Mouse (Mus musculus) small intestine, adult 2 months (tissue): Measurements from ENCODE around the gene Edn3. TPM values are rescaled to one million over a fixed set of nuclear protein-coding genes. Genes with fewer than 3 reads are reported as not detected.

Source experiments
- H3K27ac ChIP-seq: fragments of 200-500 bp; 2 replicates; pipeline ENCODE4 v1.5.1; 2012; ENCODE audit warnings: low read depth, low read length, control low read depth, inconsistent platforms; ENCODE audit not compliant: insufficient read depth
- H3K27me3 ChIP-seq: fragments of 200-500 bp; 2 replicates; pipeline ENCODE4 v1.6.1; 2012; ENCODE audit warnings: mild to moderate bottlenecking, moderate library complexity, low read length, inconsistent platforms; ENCODE audit not compliant: control insufficient read depth, insufficient read depth
- H3K36me3 ChIP-seq: fragments of 200-500 bp; 2 replicates; pipeline ENCODE4 v1.6.1; 2012; ENCODE audit warnings: mild to moderate bottlenecking, low read length, control low read depth, inconsistent platforms; ENCODE audit not compliant: control insufficient read depth, insufficient read depth
- H3K4me1 ChIP-seq: fragments of 200-500 bp; 2 replicates; pipeline ENCODE4 v1.6.1; 2012; ENCODE audit warnings: low read length, inconsistent platforms, mixed read lengths; ENCODE audit not compliant: control insufficient read depth, insufficient read depth, insufficient read length
- H3K4me3 ChIP-seq: fragments of 200-500 bp; 2 replicates; pipeline ENCODE4 v1.5.1; 2012; ENCODE audit warnings: low read depth, mild to moderate bottlenecking, control low read depth, inconsistent platforms, low read length, moderate library complexity
- CTCF ChIP-seq: fragments of 200-500 bp; IDR thresholded peaks from 2 replicates; pipeline ENCODE4 v1.5.1; 2012; ENCODE audit warnings: low read depth, mild to moderate bottlenecking, control low read depth, inconsistent platforms, low read length, moderate library complexity, mixed read lengths; ENCODE audit not compliant: insufficient replicate concordance, insufficient read length; ENCODE audit errors: extremely low read depth
- POLR2A ChIP-seq: fragments of 200-500 bp; IDR thresholded peaks from 2 replicates; pipeline ENCODE4 v1.6.1; 2012; ENCODE audit warnings: low read depth, mild to moderate bottlenecking, control low read depth, inconsistent platforms, low read length, moderate library complexity
- WGBS: fragments of 180-500 bp; shearing (Covaris S2); methylation state at CpG from one replicate; pipeline ENCODE4 v1.1.7; 2018; 5-methylcytosine and 5-hydroxymethylcytosine counted together
- polyA plus RNA-seq: library from polyadenylated mRNA; depleted of rRNA; stranded (reverse); fragments of >200 nt; gene quantifications from 2 replicates; pipeline ENCODE4 v1.2.3, GENCODE M21; 2012

Edn3 gene
- polyA plus RNA-seq, 1 experiment, result 18.6 TPM

DNA sequence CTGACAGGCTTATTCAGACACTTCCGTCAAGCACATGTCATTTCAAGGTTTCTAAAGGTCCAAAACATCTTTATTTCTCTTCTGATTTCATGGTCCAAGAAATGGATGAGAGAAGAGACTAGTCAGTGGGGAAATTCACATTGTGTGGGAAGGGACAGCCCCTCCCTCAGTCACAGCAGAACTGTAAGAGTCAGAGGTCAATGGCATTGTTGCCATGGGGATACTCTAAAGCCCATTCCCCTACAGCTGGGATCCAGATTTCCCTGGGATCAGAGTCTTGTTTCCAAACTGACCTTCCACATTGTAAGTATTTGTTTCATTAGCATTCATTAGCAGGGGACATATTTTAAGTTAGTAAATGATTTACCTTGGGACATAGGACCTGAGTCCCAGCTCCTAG lies 32.8 kb downstream of the Edn3 start:
- H3K4me1 ChIP-seq, result no peaks in the 10 kb centered on the region
- WGBS, result 88% methylated on average over 1 of the region's 1 CpGs
- no peak overlapping the region for H3K4me3 ChIP-seq
- no peaks in the 10 kb centered on the region for H3K27me3 ChIP-seq
- TF ChIP-seq POLR2A, result no peak
- no peak for TF ChIP-seq CTCF
- H3K27ac ChIP-seq, result no peak overlapping the region
- H3K36me3 ChIP-seq, result no peaks in the 10 kb centered on the region

DNA sequence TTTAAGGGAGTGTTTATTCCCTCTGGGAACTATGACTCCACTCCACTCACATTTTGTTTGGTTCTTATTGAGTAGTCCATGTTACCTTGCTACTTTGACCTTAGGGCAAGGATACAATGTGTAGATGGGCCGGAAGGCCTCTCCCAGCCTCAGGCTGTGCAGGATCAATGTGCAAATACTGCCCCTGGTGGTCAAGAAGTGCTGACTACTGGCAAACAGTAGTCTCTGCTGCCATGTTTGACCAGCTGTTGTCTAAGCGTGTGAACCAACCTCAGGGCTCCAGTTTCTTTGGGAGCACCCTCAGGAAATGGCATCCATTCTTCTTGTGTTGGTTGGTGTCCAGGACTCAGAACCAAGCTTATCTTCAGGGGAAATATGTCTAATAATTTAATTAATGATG lies 36.6 kb downstream of the Edn3 start:
- Histone ChIP-seq H3K4me1 (no peaks in the 10 kb centered on the region), H3K27me3 (no peaks in the 10 kb centered on the region), H3K27ac (no peak overlapping the region), H3K36me3 (no peaks in the 10 kb centered on the region), H3K4me3 (no peak overlapping the region)
- TF ChIP-seq POLR2A, result no peak
- TF ChIP-seq CTCF, result peak; percentile 57; the same call in 1 of the 2 replicates
- 53% methylated on average over 2 of the region's 2 CpGs for WGBS

DNA sequence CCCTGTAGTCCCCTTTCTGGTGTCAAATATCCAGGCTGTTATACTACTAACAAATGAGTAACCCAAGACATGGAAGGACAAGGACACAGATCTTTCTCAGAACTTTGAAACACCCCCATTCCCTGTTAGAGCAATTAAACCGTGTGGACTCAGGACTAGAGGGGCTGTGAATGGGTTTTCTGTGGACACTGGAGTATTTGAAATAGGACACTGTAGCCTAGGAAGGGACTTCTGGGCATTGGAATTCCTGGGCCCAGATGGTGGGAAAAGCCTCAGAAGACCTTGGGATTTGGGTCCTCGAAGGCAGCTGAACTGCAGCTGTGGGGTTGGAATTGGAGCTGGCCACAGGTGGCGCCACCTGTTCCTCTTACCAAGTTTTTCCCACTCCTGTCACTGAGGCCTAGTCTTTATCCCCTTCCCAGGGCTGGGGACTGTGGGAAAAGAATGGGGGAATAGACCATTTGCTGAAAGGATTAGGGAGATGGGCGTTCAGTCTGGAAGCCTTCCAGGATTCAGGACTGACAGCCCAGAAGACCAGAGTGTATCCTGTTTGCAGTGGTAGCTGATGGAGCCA lies 37.2 kb downstream of the Edn3 start:
- H3K27me3 ChIP-seq, result no peaks in the 10 kb centered on the region
- TF ChIP-seq POLR2A (no peak), CTCF (no peak)
- H3K27ac ChIP-seq, result no peak overlapping the region
- WGBS, result 73% methylated on average over 4 of the region's 4 CpGs
- no peak overlapping the region for H3K4me3 ChIP-seq
- H3K4me1 ChIP-seq, result no peaks in the 10 kb centered on the region
- H3K36me3 ChIP-seq, result no peaks in the 10 kb centered on the region

DNA sequence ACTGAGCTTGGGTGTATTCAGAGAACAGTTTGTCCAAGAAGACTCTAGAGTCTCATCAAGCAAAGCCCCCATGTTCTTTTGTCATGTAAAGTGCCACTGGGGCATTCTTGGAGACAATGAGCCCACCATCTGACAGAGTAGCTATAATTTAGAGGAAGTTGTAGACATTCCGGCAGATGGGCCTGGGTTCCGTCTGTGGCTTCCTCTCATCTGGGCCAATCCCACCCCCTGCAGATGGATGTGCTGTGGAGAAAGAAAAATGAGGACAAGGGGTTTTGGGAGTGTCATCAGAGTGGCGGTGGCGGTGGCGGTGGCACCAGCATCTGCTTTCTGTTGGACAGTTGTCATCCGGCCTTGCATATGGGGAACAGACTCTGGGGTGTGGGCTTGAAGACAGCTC lies 42.0 kb downstream of the Edn3 start:
- Histone ChIP-seq H3K4me3 (no peak overlapping the region), H3K27ac (no peak overlapping the region), H3K27me3 (no peaks in the 10 kb centered on the region), H3K4me1 (no peaks in the 10 kb centered on the region), H3K36me3 (no peaks in the 10 kb centered on the region)
- TF ChIP-seq POLR2A (no peak), CTCF (no peak)
- 90% methylated on average over 6 of the region's 6 CpGs for WGBS

DNA sequence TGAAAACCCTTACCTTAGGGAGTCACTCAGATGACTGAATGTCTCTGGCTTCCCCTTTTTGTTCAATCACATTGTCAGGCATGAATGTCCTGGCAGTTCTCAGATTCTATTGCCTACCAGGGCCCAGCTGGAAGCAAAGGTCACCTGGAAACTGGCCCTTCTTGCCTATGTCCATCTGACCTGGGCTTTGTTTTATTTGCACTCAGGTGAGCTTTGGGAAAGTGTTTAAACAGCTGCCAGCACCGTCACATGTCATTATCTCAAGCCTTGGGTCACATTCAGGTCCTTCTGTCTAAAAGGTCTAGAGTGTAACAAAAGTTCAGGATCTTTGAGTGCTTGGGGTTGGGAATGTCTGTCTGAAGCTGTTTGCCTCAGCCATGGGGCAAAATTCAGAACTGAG lies 43.2 kb downstream of the Edn3 start:
- TF ChIP-seq CTCF (no peak), POLR2A (no peak)
- Histone ChIP-seq H3K4me3 (no peak overlapping the region), H3K27ac (no peak overlapping the region), H3K27me3 (no peaks in the 10 kb centered on the region), H3K36me3 (no peaks in the 10 kb centered on the region), H3K4me1 (no peaks in the 10 kb centered on the region)
- WGBS, result 37% methylated on average over 1 of the region's 1 CpGs

DNA sequence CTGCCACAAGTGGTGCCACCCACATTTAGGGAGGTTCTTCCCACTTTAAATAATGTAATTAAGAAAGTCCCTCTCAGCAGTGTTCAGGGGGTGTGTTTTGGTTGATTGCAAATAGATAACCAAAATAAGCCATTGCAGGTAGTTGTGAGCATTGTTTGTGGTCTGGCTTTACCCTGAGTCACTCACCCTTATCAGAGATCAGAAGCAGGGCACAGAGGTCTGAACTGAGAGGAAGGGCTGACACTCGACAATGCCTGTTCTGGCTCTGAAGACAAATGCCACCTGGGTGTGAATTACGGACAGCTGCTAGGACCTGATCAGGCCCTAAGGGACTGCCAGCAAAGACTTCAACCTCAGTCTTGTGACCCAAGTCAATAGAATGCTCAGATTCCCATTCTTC lies 47.5 kb downstream of the Edn3 start:
- Histone ChIP-seq H3K4me3 (no peak overlapping the region), H3K4me1 (no peaks in the 10 kb centered on the region), H3K27me3 (no peaks in the 10 kb centered on the region), H3K27ac (no peak overlapping the region), H3K36me3 (no peaks in the 10 kb centered on the region)
- TF ChIP-seq CTCF (no peak), POLR2A (no peak)
- 47% methylated on average over 2 of the region's 2 CpGs for WGBS

DNA sequence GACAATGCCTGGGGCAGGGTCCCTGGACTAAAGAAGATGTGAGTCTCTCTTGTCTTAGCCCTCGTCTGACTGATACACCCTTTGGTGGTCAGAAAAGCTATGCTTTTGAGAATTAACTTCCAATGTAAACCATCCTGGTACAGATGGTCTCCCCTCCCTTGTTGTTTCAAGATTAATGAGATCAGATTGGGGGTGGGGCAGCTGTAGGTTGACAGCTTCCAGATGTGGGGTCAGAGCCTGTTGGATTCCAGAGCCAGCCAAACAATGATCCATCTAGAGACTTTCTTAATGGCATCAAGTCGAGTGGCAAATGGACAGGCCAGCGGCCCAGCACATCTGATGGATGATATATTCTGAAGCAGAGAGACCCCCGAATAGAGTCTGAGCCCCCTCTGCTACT lies 48.9 kb downstream of the Edn3 start:
- H3K36me3 ChIP-seq, result no peaks in the 10 kb centered on the region
- WGBS, result 62% methylated on average over 4 of the region's 4 CpGs
- H3K27ac ChIP-seq, result no peak overlapping the region
- no peak for TF ChIP-seq POLR2A
- H3K27me3 ChIP-seq, result no peaks in the 10 kb centered on the region
- no peak overlapping the region for H3K4me3 ChIP-seq
- H3K4me1 ChIP-seq, result no peaks in the 10 kb centered on the region

DNA sequence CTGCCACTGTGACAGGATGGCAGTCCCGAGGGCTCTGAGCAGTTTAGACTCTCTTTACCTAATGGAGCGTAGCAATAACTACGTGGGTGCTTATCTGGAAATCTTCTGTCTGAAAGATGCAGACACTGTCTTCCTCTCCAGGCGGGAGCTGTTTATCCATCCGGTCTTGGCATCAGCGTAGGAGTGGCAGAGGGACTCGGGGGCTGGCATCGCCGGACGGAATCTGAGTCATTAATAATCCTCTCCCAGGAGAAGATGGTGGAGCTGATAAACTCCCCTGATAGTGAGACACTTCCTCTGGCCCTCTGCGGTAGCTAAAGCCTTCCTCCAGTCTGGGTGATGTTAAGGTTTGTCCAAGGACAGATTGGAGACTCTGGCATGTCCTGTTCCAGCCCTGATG lies 52.9 kb downstream of the Edn3 start:
- Histone ChIP-seq H3K36me3 (no peaks in the 10 kb centered on the region), H3K4me1 (no peaks in the 10 kb centered on the region), H3K27ac (no peak overlapping the region), H3K4me3 (no peak overlapping the region), H3K27me3 (no peaks in the 10 kb centered on the region)
- TF ChIP-seq POLR2A (no peak), CTCF (no peak)
- WGBS, result 41% methylated on average over 11 of the region's 11 CpGs
